Mouse (Mus musculus) liver, embryonic 12.5 days (tissue): ENCODE data around the gene Hist1h1d. TPM values are rescaled to one million over a fixed set of nuclear protein-coding genes. Genes with fewer than 3 reads are reported as not detected.

ENCODE experiments used
- ATAC-seq: fragments of 200-750 bp; cut with Nextera tagmentation; 2 replicates; pipeline ENCODE4 v1.8.0; 2017; ENCODE audit warnings: moderate number of reproducible peaks, mild to moderate bottlenecking, moderate library complexity
- H3K27ac ChIP-seq: fragments of 300-500 bp; sonication (generic); 2 replicates; pipeline ENCODE4 v1.5.1; 2016; ENCODE audit warnings: mild to moderate bottlenecking
- H3K27me3 ChIP-seq: fragments of 300-500 bp; sonication (generic); replicated peaks from 2 replicates; pipeline ENCODE4 v1.6.1; 2016; ENCODE audit warnings: mild to moderate bottlenecking, moderate library complexity
- H3K36me3 ChIP-seq: fragments of 300-500 bp; sonication (generic); 2 replicates; pipeline ENCODE4 v1.6.1; 2016; ENCODE audit warnings: mild to moderate bottlenecking, moderate library complexity
- H3K4me1 ChIP-seq: fragments of 300-500 bp; sonication (generic); 2 replicates; pipeline ENCODE4 v1.6.1; 2016
- H3K4me2 ChIP-seq: fragments of 300-500 bp; sonication (generic); 2 replicates; pipeline ENCODE4 v1.6.1; 2016; ENCODE audit warnings: mild to moderate bottlenecking, moderate library complexity
- H3K4me3 ChIP-seq: fragments of 300-500 bp; sonication (generic); 2 replicates; pipeline ENCODE4 v1.5.1; 2016; ENCODE audit warnings: mild to moderate bottlenecking, moderate library complexity
- H3K9ac ChIP-seq: fragments of 300-500 bp; sonication (generic); 2 replicates; pipeline ENCODE4 v1.6.1; 2016; ENCODE audit warnings: mild to moderate bottlenecking, moderate library complexity
- H3K9me3 ChIP-seq: fragments of 300-500 bp; sonication (generic); replicated peaks from 2 replicates; pipeline ENCODE4 v1.6.1; 2016; ENCODE audit warnings: mild to moderate bottlenecking, moderate library complexity
- WGBS: fragments of 180-500 bp; shearing (Covaris S2); methylation state at CpG from one replicate; pipeline ENCODE4 v1.1.7; 2016; ENCODE audit not compliant: insufficient replicate concordance; 5-methylcytosine and 5-hydroxymethylcytosine counted together
- polyA plus RNA-seq: library from polyadenylated mRNA; unstranded; fragments of >200 nt; fragmentation: Nextera tagmentation; extraction: Ambion mirVana; gene quantifications from 2 replicates; pipeline ENCODE4 v1.2.1, GENCODE M21; 2016

Hist1h1d gene
- polyA plus RNA-seq: 0.89 and 0.93 TPM in 2 replicates

DNA sequence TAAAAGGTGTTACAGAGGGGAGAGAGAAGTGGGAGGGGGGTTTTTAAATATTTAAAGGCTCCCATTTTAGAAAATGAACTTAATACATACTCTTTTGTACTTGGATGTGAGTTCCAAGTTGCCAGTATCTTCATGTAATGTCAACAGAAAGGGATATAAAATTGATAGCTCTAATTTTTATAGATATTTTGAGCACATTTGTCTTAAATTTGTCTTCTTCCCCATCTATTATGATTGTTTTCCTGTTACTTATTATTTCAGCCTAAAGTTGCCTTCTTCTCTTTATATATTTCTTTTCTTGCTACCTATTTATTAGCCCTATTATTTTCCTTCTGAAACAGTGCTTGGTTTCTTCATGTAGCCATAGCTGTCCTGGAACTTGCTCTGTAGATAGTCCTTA lies at the start of gene Hist1h1d:
Gene Hist1h1d, plus strand, starts transcription at position 301 of the 400 bp plus-strand sequence.
- H3K4me3 ChIP-seq: no peak within 1 kb of the TSS
- H3K9ac ChIP-seq: peak within 1 kb of the TSS; percentile 90
- H3K4me1 ChIP-seq: peaks cover 70% of the 10 kb centered on the region
- H3K36me3 ChIP-seq: no peaks in the 10 kb centered on the region
- H3K27me3 ChIP-seq: no peaks in the 10 kb centered on the region
- no peak for ATAC-seq
- H3K9me3 ChIP-seq: no peaks in the 10 kb centered on the region
- H3K27ac ChIP-seq: peak within 1 kb of the TSS; percentile 99
- H3K4me2 ChIP-seq: peak within 1 kb of the TSS; percentile 79

DNA sequence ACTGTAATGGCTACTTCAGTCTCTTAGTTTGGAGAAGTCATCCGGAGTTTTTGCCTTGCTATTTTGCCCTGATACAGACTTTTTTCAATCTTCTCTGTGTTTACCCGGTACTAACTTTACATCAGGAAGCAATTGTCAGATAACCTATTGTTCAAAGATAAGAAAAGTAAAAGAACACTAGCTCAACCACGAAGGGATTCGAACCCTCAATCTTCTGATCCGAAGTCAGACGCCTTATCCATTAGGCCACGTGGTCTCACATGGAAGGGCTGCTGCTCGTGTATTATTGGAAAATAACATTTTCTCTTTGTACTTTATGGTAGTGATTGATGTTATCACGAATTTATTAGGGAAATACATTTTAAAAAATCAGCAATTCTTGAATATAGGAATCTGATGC lies 49.3 kb upstream of the Hist1h1d start:
- Histone ChIP-seq H3K4me3 (peak overlapping the region; percentile 37; the same call in 1 of the 2 replicates), H3K4me1 (peaks cover 74% of the 10 kb centered on the region), H3K9ac (0 out of 2 replicates have a peak overlapping the region, but pooled peaks have one; percentile 39), H3K9me3 (no peaks in the 10 kb centered on the region), H3K4me2 (peak overlapping the region; percentile 52), H3K36me3 (no peaks in the 10 kb centered on the region), H3K27ac (peak overlapping the region; percentile 60; the same call in 1 of the 2 replicates), H3K27me3 (no peaks in the 10 kb centered on the region)
- 1% methylated on average over 9 of the region's 9 CpGs for WGBS
- ATAC-seq: no peak

DNA sequence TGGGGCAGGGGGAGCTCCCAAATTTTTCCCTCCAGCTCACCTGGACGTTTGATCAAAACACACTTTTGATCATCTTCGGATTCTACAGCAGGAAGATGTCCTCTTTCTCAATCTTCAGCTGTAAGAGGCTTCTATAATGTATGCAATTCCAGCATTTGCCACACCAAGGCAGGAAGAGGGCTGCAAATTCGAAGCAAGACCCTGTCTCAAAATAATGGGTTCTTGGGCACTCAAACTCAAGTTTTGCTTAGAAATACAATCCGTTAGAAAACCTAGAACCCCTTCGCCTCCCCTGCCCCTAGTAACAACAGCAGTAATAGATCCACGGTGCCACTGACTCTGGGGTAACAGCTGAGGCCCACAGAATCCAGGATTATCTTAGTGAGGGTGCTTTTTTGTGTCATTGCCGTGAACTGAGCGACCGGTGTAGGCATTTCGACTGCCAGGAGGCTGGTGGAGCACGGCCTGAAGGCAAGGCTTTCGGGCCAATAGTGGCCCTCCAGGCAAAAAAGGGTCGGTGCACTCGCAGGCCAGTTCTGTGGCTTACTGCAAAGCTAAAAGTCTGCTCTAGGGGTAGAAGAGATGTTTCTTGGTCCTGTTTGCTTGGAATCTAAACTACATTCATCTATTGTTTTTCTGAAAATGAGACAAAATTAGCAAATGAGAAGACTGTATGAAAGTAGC lies 47.3 kb upstream of the Hist1h1d start:
- Histone ChIP-seq H3K27me3 (0 out of 2 replicates have a peak, but pooled peaks cover 2% of the 10 kb centered on the region), H3K36me3 (no peaks in the 10 kb centered on the region), H3K27ac (peak overlapping the region; percentile 46), H3K4me3 (peak overlapping the region; percentile 60), H3K4me2 (peak overlapping the region; percentile 82), H3K4me1 (peaks cover 65% of the 10 kb centered on the region), H3K9ac (peak overlapping the region; percentile 75), H3K9me3 (no peaks in the 10 kb centered on the region)
- 5% methylated on average over 14 of the region's 14 CpGs for WGBS
- peak; percentile 46; the same call in 1 of the 2 replicates for ATAC-seq

DNA sequence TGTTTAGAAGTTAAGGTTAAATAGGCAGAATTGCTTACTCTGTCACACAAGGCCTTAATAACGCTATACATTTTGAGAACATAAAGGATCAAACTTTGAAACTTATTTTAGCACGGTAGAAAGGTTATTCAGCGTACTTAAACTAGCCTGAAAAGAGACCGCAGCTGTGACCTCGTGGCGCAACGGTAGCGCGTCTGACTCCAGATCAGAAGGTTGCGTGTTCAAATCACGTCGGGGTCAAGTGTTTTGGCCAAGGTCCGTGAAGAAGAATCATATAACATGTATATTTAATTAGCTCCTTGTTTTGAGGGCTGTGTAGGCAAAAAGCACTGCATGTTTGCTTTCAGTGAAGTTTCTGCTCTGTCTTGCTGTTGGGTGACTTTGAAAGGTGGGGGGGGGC lies 46.7 kb upstream of the Hist1h1d start:
- 1% methylated on average over 13 of the region's 13 CpGs for WGBS
- ATAC-seq: peak; percentile 39
- Histone ChIP-seq H3K27ac (peak overlapping the region; percentile 62), H3K4me3 (peak overlapping the region; percentile 60), H3K9ac (peak overlapping the region; percentile 75), H3K27me3 (0 out of 2 replicates have a peak, but pooled peaks cover 2% of the 10 kb centered on the region), H3K4me1 (peaks cover 65% of the 10 kb centered on the region), H3K4me2 (peak overlapping the region; percentile 82), H3K9me3 (no peaks in the 10 kb centered on the region), H3K36me3 (no peaks in the 10 kb centered on the region)

DNA sequence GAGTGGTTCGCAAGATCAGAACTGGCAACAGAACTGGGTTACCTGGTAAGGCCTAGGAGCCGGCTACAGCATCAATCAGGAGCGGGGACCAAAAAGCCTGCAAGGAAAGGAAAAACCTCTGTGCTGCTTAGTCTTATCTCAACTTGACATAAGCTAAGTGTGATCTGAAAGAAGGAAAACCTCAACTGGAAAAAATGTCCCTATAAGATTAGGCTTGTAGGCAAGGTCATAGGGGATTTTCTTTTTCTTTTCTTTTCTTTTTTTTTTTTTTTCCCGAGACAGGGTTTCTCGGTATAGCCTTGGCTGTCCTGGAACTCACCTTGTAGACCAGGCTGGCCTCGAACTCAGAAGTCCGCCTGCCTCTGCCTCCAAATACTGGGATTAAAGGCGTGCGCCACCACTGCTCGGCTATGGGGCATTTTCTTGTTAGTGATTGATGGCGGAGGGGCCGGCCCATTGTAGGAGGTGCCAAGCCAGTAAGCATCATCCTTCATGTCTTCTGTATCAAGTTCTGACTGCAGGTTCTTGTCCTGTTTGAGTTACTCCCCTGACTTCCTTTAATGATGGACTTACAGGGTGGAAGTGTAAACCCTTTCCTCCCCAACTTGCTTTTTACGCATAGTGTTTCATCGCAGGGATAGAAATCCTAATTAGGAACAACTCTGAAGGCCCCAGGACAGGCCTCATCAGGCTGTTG lies 46.1 kb upstream of the Hist1h1d start:
- WGBS: 6% methylated on average over 14 of the region's 14 CpGs
- H3K4me3 ChIP-seq: peak overlapping the region; percentile 60
- H3K9me3 ChIP-seq: no peaks in the 10 kb centered on the region
- ATAC-seq: peak; percentile 58
- H3K9ac ChIP-seq: 0 out of 2 replicates have a peak overlapping the region, but pooled peaks have one; percentile 39
- peak overlapping the region; percentile 62 for H3K27ac ChIP-seq
- H3K36me3 ChIP-seq: no peaks in the 10 kb centered on the region
- H3K4me2 ChIP-seq: peak overlapping the region; percentile 82
- H3K4me1 ChIP-seq: peaks cover 65% of the 10 kb centered on the region
- 0 out of 2 replicates have a peak, but pooled peaks cover 2% of the 10 kb centered on the region for H3K27me3 ChIP-seq

DNA sequence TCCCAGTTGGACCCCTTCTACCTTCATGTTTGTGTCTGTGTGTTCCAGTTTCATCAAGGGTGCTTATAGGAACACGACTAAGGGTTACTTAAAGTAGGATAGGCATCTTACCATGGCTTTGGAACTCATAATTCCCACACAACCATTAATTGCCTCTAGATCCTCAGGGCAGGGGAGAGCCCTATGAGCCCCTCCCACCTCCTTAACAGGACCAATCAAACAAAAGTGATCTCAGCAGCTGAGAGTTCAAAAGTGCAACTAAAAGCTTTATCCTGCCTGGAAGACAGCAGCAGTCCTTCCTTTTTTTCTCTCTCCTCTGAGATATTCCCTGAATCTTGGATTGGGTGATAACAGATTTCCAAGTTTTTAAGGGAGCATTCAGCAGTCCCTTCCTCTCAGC lies 42.9 kb upstream of the Hist1h1d start:
- no peak overlapping the region for H3K4me3 ChIP-seq
- ATAC-seq: no peak
- H3K27me3 ChIP-seq: 0 out of 2 replicates have a peak, but pooled peaks cover 2% of the 10 kb centered on the region
- H3K27ac ChIP-seq: no peak overlapping the region
- peaks cover 40% of the 10 kb centered on the region for H3K4me1 ChIP-seq
- WGBS: 17% methylated on average over 1 of the region's 1 CpGs
- H3K9me3 ChIP-seq: no peaks in the 10 kb centered on the region
- H3K9ac ChIP-seq: no peak overlapping the region
- H3K36me3 ChIP-seq: no peaks in the 10 kb centered on the region
- H3K4me2 ChIP-seq: no peak overlapping the region

DNA sequence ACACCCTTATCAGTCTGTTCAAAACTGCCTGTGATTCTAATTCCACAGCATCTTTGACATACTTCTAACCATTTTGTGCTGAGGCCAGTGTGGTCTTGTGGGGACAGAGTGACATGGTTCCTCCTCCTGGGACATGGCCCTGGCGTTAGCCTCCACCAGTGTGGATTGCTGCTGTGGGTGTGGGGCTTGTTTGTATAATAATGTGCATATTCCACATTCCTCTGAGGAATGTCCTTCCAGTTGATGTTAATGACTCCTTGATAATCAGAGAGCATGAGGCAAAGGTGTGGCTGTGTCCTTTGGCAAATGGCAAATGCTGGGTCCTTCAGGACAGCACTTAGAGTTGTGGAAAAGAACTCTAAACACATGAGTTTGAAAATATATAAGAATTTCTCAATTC lies 39.5 kb upstream of the Hist1h1d start:
- 81% methylated on average over 1 of the region's 1 CpGs for WGBS
- no peak overlapping the region for H3K27ac ChIP-seq
- no peak for ATAC-seq

DNA sequence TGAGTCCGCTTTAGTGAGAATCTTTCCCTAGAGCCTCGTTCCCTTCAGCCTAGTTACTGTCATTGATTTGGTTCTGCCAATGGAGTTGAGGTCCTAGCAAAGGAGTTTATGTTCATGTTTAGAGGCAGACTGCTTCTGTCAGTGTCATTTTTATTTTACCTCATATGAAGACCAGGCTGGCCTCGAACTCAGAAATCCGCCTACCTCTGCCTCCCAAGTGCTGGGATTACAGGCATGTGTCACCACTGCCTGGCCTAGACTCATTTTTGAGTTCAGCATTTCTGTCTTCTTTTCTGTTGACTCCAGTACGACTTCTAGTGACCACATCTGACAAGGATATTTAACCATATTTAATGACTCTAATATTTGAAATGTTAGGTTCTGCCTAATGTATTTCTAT lies 37.8 kb upstream of the Hist1h1d start:
- H3K9me3 ChIP-seq: no peaks in the 10 kb centered on the region
- 0 out of 2 replicates have a peak overlapping the region, but pooled peaks have one; percentile 6 for H3K4me2 ChIP-seq
- H3K36me3 ChIP-seq: no peaks in the 10 kb centered on the region
- H3K9ac ChIP-seq: no peak overlapping the region
- H3K4me1 ChIP-seq: peaks cover 33% of the 10 kb centered on the region
- ATAC-seq: no peak
- H3K4me3 ChIP-seq: no peak overlapping the region
- 54% methylated on average over 5 of the region's 5 CpGs for WGBS
- H3K27me3 ChIP-seq: 0 out of 2 replicates have a peak, but pooled peaks cover under 1% of the 10 kb centered on the region
- peak overlapping the region; percentile 2; the same call in 1 of the 2 replicates for H3K27ac ChIP-seq

More for the DNA sequence above, 39.5 kb upstream of the Hist1h1d start:
- no peaks in the 10 kb centered on the region for H3K36me3 ChIP-seq
- no peak overlapping the region for H3K4me2 ChIP-seq
- no peak overlapping the region for H3K4me3 ChIP-seq
- H3K4me1 ChIP-seq: peaks cover 22% of the 10 kb centered on the region
- no peaks in the 10 kb centered on the region for H3K9me3 ChIP-seq
- 0 out of 2 replicates have a peak, but pooled peaks cover 2% of the 10 kb centered on the region for H3K27me3 ChIP-seq
- H3K9ac ChIP-seq: no peak overlapping the region

DNA sequence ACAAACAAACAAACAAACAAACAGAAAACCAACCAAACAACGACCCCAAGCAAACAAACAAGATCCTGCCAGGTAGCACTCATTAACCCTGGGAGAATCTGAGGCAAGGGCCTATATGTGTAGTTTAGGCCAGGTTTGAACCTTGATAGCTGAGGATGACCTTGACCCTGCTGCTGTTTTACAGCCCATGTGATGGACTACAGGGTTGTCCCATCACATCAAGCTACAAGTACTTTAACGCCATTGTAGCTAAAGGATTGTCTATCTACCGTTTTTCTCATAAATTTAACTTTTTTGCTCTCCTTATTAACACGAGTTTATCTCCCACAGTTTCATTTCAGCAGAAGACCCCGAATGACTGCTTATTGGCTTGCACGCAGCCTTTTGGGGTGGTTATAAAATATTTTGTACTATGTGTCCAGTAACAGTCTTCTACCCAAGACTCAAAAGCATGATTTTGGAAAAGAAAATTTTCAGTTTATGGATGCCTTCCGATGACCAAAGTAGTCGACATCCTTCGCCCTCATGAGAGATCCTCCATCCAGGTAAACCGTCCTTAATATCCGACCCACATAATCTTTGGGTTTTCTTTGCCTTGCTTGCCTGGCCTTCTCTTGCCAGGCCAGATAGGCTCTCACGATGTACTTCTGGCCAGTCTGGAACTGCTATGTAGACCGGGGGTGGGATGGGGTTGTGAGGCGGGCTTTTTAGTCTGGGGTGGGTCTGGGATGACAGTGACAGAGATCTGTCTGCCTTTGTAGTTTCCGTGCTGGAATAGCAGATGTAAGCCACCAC lies 37.0 kb upstream of the Hist1h1d start:
- no peaks in the 10 kb centered on the region for H3K36me3 ChIP-seq
- WGBS: 51% methylated on average over 15 of the region's 15 CpGs
- H3K27ac ChIP-seq: peak overlapping the region; percentile 54; the same call in 1 of the 2 replicates
- H3K4me3 ChIP-seq: peak overlapping the region; percentile 65
- H3K4me1 ChIP-seq: peaks cover 39% of the 10 kb centered on the region
- peak overlapping the region; percentile 93 for H3K4me2 ChIP-seq
- H3K27me3 ChIP-seq: no peaks in the 10 kb centered on the region
- peak overlapping the region; percentile 68 for H3K9ac ChIP-seq
- no peaks in the 10 kb centered on the region for H3K9me3 ChIP-seq
- ATAC-seq: no peak

DNA sequence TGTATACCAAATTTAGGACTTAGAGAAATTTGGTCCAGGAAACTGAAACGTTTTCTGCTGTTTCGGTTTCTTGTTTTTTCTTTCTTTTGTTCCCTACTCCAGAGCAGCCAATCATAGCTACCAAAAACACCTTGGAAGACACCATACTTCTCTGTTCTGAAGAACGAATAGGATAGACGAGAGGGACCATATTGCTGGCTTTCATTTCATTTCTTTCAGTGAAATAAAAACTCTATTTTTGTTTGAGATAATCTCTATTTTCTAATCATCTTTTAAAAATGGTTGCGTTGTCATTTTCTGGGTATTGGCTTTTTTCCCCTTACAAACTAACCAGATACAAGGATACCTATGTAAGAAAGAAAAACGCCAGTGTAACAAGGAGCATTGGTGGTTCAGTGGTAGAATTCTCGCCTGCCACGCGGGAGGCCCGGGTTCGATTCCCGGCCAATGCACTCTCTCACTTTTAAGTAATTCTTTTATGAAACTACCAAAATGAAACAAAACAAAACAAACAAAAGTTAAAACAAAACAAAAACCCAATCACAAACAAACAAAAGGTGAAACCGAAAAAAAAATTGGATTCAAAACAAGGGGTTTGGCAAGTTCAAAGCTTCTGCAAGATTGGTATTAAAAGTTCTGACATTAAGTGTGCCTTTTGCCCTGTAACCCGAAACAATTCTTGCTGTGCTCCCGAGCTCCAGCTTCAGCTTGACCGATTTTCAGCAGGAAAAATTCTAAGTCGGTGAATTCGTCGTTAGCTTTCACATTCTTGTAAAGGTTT lies 36.0 kb upstream of the Hist1h1d start:
- peak; percentile 57; the same call in 1 of the 2 replicates for ATAC-seq
- no peaks in the 10 kb centered on the region for H3K9me3 ChIP-seq
- no peaks in the 10 kb centered on the region for H3K36me3 ChIP-seq
- peak overlapping the region; percentile 65 for H3K4me3 ChIP-seq
- WGBS: under 1% methylated on average over 19 of the region's 19 CpGs
- H3K9ac ChIP-seq: peak overlapping the region; percentile 67
- H3K4me2 ChIP-seq: peak overlapping the region; percentile 93
- peak overlapping the region; percentile 79 for H3K27ac ChIP-seq
- no peaks in the 10 kb centered on the region for H3K27me3 ChIP-seq
- H3K4me1 ChIP-seq: peaks cover 40% of the 10 kb centered on the region
